Mouse (Mus musculus) inflammation-experienced regulatory T-cells, adult 6 months (primary cell): ENCODE data around the gene Nags. TPM values are rescaled to one million over a fixed set of nuclear protein-coding genes. Genes with fewer than 3 reads are reported as not detected.

Experiments
- polyA plus RNA-seq, 3 experiments: library from polyadenylated mRNA; unstranded; fragments of 100-300 nt; shearing (Covaris generic); gene quantifications; one replicate each; pipeline ENCODE4 v1.2.1; 2017

The Nags gene
- polyA plus RNA-seq, 3 experiments from 2014 or later, result 0.28 TPM; not detected in 2

Other genes starting within 250 kb of the Nags start
- gene Sost, start 178.5 kb upstream of the Nags start, polyA plus RNA-seq, result not detected
- gene Cfap97d1, start 161.2 kb upstream of the Nags start, polyA plus RNA-seq, result not detected
- 1 to 10 TPM; 1.1 to 4.3 (median 1.3) TPM for gene Dusp3, start 158.5 kb upstream of the Nags start, polyA plus RNA-seq
- under 1 TPM in 1 of 3 experiments, not detected in 2; 0.25 TPM for gene Mpp3, start 117.1 kb upstream of the Nags start, polyA plus RNA-seq
- gene Cd300lg, start 104.0 kb upstream of the Nags start, polyA plus RNA-seq, result under 1 TPM in 1 of 3 experiments, not detected in 2; 0.14 TPM
- 1 to 10 TPM; 1.8 to 6.9 (median 3.5) TPM for gene Mpp2, start 57.0 kb upstream of the Nags start, polyA plus RNA-seq
- gene Ppy, start 44.2 kb upstream of the Nags start, polyA plus RNA-seq, result not detected
- gene Pyy, start 37.7 kb upstream of the Nags start, polyA plus RNA-seq, result not detected
- gene Tmem101, start 10.9 kb downstream of the Nags start, polyA plus RNA-seq, result 10 to 100 TPM; 11.9 to 15.3 (median 13.9) TPM
- gene Lsm12, start 39.8 kb downstream of the Nags start, polyA plus RNA-seq, result 10 to 100 TPM; 58.3 to 99.6 (median 68.0) TPM
- gene G6pc3, start 44.1 kb downstream of the Nags start, polyA plus RNA-seq, result 10 to 100 TPM; 18.7 to 39.7 (median 37.9) TPM
- gene Hdac5, start 84.7 kb downstream of the Nags start, polyA plus RNA-seq, result 1 to 10 TPM; 6.8 to 8.2 (median 7.7) TPM
- gene BC030867, start 103.4 kb downstream of the Nags start, polyA plus RNA-seq, result 1 to 10 TPM in 2 of 3 experiments, under 1 TPM in 1; 0.95 to 7.0 (median 1.5) TPM
- gene Asb16, start 123.2 kb downstream of the Nags start, polyA plus RNA-seq, result not detected
- gene Tmub2, start 139.4 kb downstream of the Nags start, polyA plus RNA-seq, result 10 to 100 TPM; 43.1 to 61.2 (median 51.8) TPM
- gene Atxn7l3, start 151.1 kb downstream of the Nags start, polyA plus RNA-seq, result 1 to 10 TPM; 6.5 to 8.0 (median 6.9) TPM
- 10 to 100 TPM; 42.5 to 45.0 (median 44.6) TPM for gene Ubtf, start 174.2 kb downstream of the Nags start, polyA plus RNA-seq
- gene Slc4a1, start 220.7 kb downstream of the Nags start, polyA plus RNA-seq, result under 1 TPM in 1 of 3 experiments, not detected in 2; 0.08 TPM
- 1 to 10 TPM; 1.8 to 3.2 (median 2.0) TPM for gene Rundc3a, start 247.9 kb downstream of the Nags start, polyA plus RNA-seq